Mouse (Mus musculus): ENCODE measurements around the gene Ppcs. TPM values are rescaled to one million over a fixed set of nuclear protein-coding genes. Genes with fewer than 3 reads are reported as not detected.

The Ppcs gene
- polyA plus RNA-seq, 1 experiment: 27.8 TPM

DNA sequence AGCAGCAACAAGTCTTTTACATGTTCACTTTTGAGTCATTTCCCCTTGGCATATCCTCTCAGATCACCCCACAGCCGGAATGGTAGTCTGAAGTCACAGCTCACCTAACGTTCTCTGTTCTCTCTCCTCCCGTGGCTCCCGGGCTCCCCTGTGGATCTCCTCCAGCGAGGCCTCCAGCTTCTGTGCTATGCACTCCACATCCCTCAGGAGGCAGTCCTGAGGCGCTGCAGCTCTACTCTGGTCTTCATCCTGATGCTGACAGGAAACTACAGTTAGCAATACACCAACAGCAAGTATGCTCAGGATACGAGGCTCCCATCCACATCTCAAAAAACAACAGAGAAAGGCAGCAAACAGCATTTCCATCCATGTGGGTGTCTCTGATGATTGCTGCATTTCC, 21.3 kb downstream of the Ppcs start:
- WGBS: 69% methylated on average over 7 of the region's 7 CpGs
- no peaks in the 10 kb centered on the region for H3K4me1 ChIP-seq (ENCODE audit: control insufficient read depth, insufficient read depth, low read length)
- H3K27me3 ChIP-seq (replicated peaks; ENCODE audit: control insufficient read depth, insufficient read depth, low read length): no peaks in the 10 kb centered on the region; the same call in 1 of the 2 replicates
- no peak overlapping the region for H3K4me3 ChIP-seq (ENCODE audit: insufficient read depth, low read depth, low read length)
- peaks cover 3% of the 10 kb centered on the region; the same call in 1 of the 2 replicates for H3K36me3 ChIP-seq (ENCODE audit: control insufficient read depth, insufficient read depth, low read length)
- TF ChIP-seq POLR2A (IDR thresholded peaks at IDR 0.05; ENCODE audit: low read depth, low read length) (no peak), CTCF (conservative IDR thresholded peaks at IDR 0.05; ENCODE audit: insufficient read depth, insufficient read length, low read depth, low read length) (no peak)
- DNase-seq: no peak
- H3K27ac ChIP-seq (ENCODE audit: insufficient read depth, low read depth, low read length): no peak overlapping the region

DNA sequence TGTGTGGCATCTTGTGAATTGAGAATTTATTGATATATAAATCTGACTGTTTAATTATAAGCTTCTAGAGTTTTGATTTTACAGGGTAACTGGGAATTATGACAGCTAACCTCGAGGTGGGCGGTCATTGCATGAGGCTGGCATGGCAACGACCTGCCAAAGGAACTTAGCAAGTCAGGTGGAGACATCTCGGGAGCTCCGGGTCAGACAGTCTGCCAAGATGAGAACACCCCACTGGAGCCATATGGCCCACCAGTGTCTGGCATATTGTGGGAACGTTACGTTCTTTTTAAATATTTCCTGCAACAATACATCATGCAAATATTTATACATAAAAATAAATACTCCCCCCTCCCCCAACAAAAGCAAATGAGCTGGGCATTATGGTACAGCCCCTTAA, 23.5 kb downstream of the Ppcs start:
- Histone ChIP-seq H3K27me3 (replicated peaks; ENCODE audit: control insufficient read depth, insufficient read depth, low read length) (no peaks in the 10 kb centered on the region; the same call in 1 of the 2 replicates), H3K4me1 (ENCODE audit: control insufficient read depth, insufficient read depth, low read length) (no peaks in the 10 kb centered on the region), H3K4me3 (ENCODE audit: insufficient read depth, low read depth, low read length) (no peak overlapping the region), H3K36me3 (ENCODE audit: control insufficient read depth, insufficient read depth, low read length) (peaks cover 3% of the 10 kb centered on the region; the same call in 1 of the 2 replicates), H3K27ac (ENCODE audit: insufficient read depth, low read depth, low read length) (no peak overlapping the region)
- DNase-seq: no peak
- WGBS: 83% methylated on average over 7 of the region's 7 CpGs
- no peak for TF ChIP-seq CTCF (conservative IDR thresholded peaks at IDR 0.05; ENCODE audit: insufficient read depth, insufficient read length, low read depth, low read length)
- no peak for TF ChIP-seq POLR2A (IDR thresholded peaks at IDR 0.05; ENCODE audit: low read depth, low read length)

DNA sequence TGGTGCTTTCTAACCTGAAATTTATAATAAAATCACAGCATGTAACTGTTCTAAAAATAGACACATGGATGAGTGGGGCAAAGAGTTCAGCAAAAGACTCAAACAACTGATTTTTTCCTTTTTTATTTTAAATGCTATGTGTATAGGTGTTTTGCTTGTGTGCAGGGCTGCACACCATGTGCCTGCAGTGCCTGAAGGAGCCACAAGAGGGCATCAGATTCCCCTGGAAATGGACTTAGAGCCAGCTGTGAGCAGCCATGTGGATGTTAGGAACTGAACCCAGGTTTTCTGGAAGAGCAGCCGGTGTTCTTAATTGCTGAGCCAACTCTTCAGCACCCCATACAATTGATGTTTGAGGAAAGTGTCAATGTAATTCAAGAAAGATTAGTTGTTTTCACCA, 31.9 kb downstream of the Ppcs start:
- Histone ChIP-seq H3K27me3 (replicated peaks; ENCODE audit: control insufficient read depth, insufficient read depth, low read length) (no peaks in the 10 kb centered on the region), H3K36me3 (ENCODE audit: control insufficient read depth, insufficient read depth, low read length) (no peaks in the 10 kb centered on the region), H3K27ac (ENCODE audit: insufficient read depth, low read depth, low read length) (no peak overlapping the region), H3K4me1 (ENCODE audit: control insufficient read depth, insufficient read depth, low read length) (no peaks in the 10 kb centered on the region), H3K4me3 (ENCODE audit: insufficient read depth, low read depth, low read length) (no peak overlapping the region)
- peak; percentile 20 for DNase-seq
- peak; percentile 52 for TF ChIP-seq CTCF (conservative IDR thresholded peaks at IDR 0.05; ENCODE audit: insufficient read depth, insufficient read length, low read depth, low read length)
- TF ChIP-seq POLR2A (IDR thresholded peaks at IDR 0.05; ENCODE audit: low read depth, low read length): no peak
- 83% methylated on average over 1 of the region's 1 CpGs for WGBS

DNA sequence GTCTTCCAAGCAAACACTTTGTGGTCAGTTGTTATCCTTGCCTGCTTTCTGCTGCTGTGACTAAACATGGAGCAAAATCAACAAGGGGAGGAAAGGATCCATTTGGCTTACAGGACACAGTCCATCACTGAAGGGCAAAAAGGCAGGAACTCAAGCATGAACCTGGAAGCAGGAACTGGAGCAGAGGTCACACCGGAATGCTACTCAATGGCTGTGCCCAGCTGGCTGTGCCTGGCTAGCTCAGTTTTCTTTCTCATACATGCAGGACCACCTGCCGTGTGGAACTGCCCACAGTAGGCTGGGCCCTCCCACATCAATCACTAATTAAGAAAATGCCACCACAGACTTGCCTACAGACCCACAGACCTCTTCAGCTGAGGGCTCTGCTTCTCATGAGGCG, 33.0 kb downstream of the Ppcs start:
- peak; percentile 78 for DNase-seq
- H3K27ac ChIP-seq (ENCODE audit: insufficient read depth, low read depth, low read length): peak overlapping the region; percentile 68; the same call in 1 of the 2 replicates
- no peaks in the 10 kb centered on the region for H3K36me3 ChIP-seq (ENCODE audit: control insufficient read depth, insufficient read depth, low read length)
- TF ChIP-seq CTCF (conservative IDR thresholded peaks at IDR 0.05; ENCODE audit: insufficient read depth, insufficient read length, low read depth, low read length): no peak
- TF ChIP-seq POLR2A (IDR thresholded peaks at IDR 0.05; ENCODE audit: low read depth, low read length): no peak
- no peaks in the 10 kb centered on the region for H3K4me1 ChIP-seq (ENCODE audit: control insufficient read depth, insufficient read depth, low read length)
- no peaks in the 10 kb centered on the region for H3K27me3 ChIP-seq (replicated peaks; ENCODE audit: control insufficient read depth, insufficient read depth, low read length)
- no peak overlapping the region for H3K4me3 ChIP-seq (ENCODE audit: insufficient read depth, low read depth, low read length)
- 43% methylated on average over 3 of the region's 3 CpGs for WGBS

DNA sequence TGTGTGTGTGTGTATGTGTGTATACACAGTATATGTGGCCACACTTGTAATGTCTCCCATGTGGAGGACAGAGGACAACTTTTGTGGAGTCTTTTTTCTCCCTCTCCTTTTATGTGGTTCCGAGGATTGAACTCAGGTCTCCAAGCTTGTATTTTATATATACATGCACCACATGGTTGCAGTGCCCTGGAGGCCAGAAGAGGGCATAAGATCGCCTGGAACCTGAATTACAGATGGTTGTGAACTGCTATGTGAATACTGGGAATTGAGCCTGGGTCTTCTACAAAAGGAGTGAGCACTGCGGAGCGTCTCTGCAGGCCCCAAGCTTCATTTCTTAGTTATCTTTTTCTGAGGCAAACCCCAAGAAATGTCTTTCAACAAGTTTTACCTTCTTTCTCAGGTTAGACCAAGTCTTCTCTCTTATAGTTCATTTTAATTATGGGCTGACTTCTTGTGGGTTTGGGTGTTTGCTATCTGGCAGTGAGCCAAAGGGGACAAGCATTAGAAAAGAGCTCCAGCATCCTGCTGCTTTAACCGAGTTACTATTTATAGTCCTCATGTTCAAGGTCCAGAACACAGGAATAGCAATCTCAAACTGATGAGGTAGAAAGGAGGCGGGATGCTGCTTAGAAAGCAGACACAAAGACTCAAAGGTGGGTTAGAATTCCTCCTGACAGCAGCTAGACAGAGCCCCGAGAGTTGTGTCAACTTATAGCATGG, 40.6 kb downstream of the Ppcs start:
- Histone ChIP-seq H3K36me3 (ENCODE audit: control insufficient read depth, insufficient read depth, low read length) (no peaks in the 10 kb centered on the region), H3K4me1 (ENCODE audit: control insufficient read depth, insufficient read depth, low read length) (peaks cover 5% of the 10 kb centered on the region; the same call in 1 of the 2 replicates), H3K4me3 (ENCODE audit: insufficient read depth, low read depth, low read length) (no peak overlapping the region), H3K27me3 (replicated peaks; ENCODE audit: control insufficient read depth, insufficient read depth, low read length) (no peaks in the 10 kb centered on the region), H3K27ac (ENCODE audit: insufficient read depth, low read depth, low read length) (no peak overlapping the region)
- DNase-seq: peak; percentile 54
- 48% methylated on average over 7 of the region's 7 CpGs for WGBS
- TF ChIP-seq CTCF (conservative IDR thresholded peaks at IDR 0.05; ENCODE audit: insufficient read depth, insufficient read length, low read depth, low read length): no peak
- TF ChIP-seq POLR2A (IDR thresholded peaks at IDR 0.05; ENCODE audit: low read depth, low read length): no peak

DNA sequence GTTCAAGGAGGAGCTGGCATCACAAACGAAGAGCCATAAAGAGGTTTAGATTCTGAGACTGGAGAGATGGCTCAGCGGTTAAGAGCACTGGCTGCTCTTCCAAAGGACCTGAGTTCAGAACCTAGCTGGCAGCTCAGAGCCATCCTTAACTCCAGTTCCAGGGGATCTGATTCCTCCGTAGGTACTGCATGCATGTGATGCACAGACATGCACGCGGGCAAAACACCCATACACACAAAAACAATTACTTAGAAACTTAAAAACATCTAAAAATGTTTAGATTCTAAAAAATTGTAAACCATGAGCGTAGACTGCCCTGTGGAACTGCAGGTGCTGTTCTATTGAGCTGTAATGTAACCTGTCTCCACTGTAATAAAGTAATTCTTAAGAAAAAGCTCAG, 52.8 kb downstream of the Ppcs start:
- Histone ChIP-seq H3K27me3 (replicated peaks; ENCODE audit: control insufficient read depth, insufficient read depth, low read length) (no peaks in the 10 kb centered on the region), H3K4me1 (ENCODE audit: control insufficient read depth, insufficient read depth, low read length) (no peaks in the 10 kb centered on the region), H3K36me3 (ENCODE audit: control insufficient read depth, insufficient read depth, low read length) (no peaks in the 10 kb centered on the region), H3K4me3 (ENCODE audit: insufficient read depth, low read depth, low read length) (no peak overlapping the region), H3K27ac (ENCODE audit: insufficient read depth, low read depth, low read length) (no peak overlapping the region)
- no peak for TF ChIP-seq CTCF (conservative IDR thresholded peaks at IDR 0.05; ENCODE audit: insufficient read depth, insufficient read length, low read depth, low read length)
- TF ChIP-seq POLR2A (IDR thresholded peaks at IDR 0.05; ENCODE audit: low read depth, low read length): no peak
- DNase-seq: no peak
- 90% methylated on average over 6 of the region's 6 CpGs for WGBS

Other genes starting within 250 kb of the Ppcs start
- gene Zfp691, start 248.2 kb downstream of the Ppcs start, polyA plus RNA-seq (2012; rRNA removed): 16.6 and 19.3 TPM in 2 replicates
- 0.04 and 0.08 TPM in 2 replicates for gene Ermap, start 232.4 kb downstream of the Ppcs start, polyA plus RNA-seq (2012; rRNA removed)
- gene Svbp, start 227.1 kb downstream of the Ppcs start, polyA plus RNA-seq (2012; rRNA removed): 29.2 and 35.4 TPM in 2 replicates
- 0.13 and 0.29 TPM in 2 replicates for gene Tmem269, start 204.2 kb downstream of the Ppcs start, polyA plus RNA-seq (2012; rRNA removed)
- gene AU022252, start 189.7 kb downstream of the Ppcs start, polyA plus RNA-seq (2012; rRNA removed): 9.9 and 11.8 TPM in 2 replicates
- gene P3h1, start 189.5 kb downstream of the Ppcs start, polyA plus RNA-seq (2012; rRNA removed): 16.0 and 18.0 TPM in 2 replicates
- gene Cldn19, start 167.0 kb downstream of the Ppcs start, polyA plus RNA-seq (2012; rRNA removed): 83.6 and 95.0 TPM in 2 replicates
- gene Ybx1, start 127.8 kb downstream of the Ppcs start, polyA plus RNA-seq (2012; rRNA removed): 202 and 242 TPM in 2 replicates
- 7.1 and 11.2 TPM in 2 replicates for gene Ppih, start 101.9 kb downstream of the Ppcs start, polyA plus RNA-seq (2012; rRNA removed)
- gene Ccdc30, start 6.9 kb downstream of the Ppcs start, polyA plus RNA-seq (2012; rRNA removed): 2.0 and 2.9 TPM in 2 replicates
- 1.9 and 3.5 TPM in 2 replicates for gene Zmynd12, start 394 bp upstream of the Ppcs start, polyA plus RNA-seq (2012; rRNA removed)
- 0.52 and 0.58 TPM in 2 replicates for gene Rimkla, start 70.2 kb upstream of the Ppcs start, polyA plus RNA-seq (2012; rRNA removed)
- 16.5 and 19.1 TPM in 2 replicates for gene Foxj3, start 114.6 kb upstream of the Ppcs start, polyA plus RNA-seq (2012; rRNA removed)
- 7.6 and 12.0 TPM in 2 replicates for gene Frg2f1, start 117.1 kb upstream of the Ppcs start, polyA plus RNA-seq (2012; rRNA removed)
- gene Guca2a, start 215.3 kb upstream of the Ppcs start, polyA plus RNA-seq (2012; rRNA removed): 13.1 and 14.8 TPM in 2 replicates
- 819 and 823 TPM in 2 replicates for gene Guca2b, start 236.5 kb upstream of the Ppcs start, polyA plus RNA-seq (2012; rRNA removed)